Mouse (Mus musculus): ENCODE results near the gene Zfp683. TPM values are rescaled to one million over a fixed set of nuclear protein-coding genes. Genes with fewer than 3 reads are reported as not detected.

Zfp683 gene
- total and polyA plus RNA-seq, 3 experiments = 0.16 TPM; not detected in 2

DNA sequence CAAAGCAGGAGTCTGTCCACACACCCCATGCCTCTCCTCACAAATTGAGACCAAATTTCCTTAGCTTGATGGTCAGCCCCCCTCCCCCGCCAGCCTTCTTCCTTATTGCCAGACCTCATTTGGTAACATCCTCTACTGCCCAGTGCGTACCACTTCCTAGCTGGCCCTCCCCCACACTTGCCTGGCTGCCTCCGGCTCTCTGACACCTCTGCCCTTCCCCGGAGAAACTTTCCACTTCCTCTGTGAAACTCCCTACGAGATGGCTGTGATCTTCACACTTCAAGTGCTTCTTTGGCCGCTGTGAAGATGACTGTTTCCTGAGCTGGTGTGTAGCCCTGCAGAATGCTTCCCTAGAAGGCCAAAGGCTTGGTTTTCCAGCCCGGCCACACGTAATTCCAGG is 45.0 kb downstream of the Zfp683 start (continued):
- TF ChIP-seq HCFC1 (IDR thresholded peaks at IDR 0.05; ENCODE audit: low read depth, low read length) = peak; percentile 69

DNA sequence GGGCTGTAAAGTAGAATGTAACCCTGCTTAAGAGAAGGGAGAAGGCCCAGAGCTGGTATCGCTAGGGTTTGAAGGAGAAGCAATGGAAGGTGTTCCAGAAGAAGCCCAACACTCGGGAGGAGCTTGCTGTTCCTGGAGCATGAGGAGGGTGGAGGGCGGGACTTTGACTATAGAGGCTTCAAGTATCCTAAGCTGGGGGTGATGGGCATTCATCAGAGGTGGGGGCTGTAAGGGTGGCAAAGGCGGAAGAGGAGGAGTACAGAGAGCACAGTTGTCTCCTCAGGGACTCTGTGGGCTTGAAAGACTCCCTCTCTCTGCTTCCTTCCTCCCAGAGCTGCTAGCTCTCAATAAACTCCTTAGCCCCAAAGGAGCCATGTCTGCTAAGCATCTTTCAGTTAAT is 46.6 kb downstream of the Zfp683 start:
- Histone ChIP-seq H3K27me3 (replicated peaks) (no peaks in the 10 kb centered on the region), H3K4me3 (replicated peaks in 1 of 3; ENCODE audit: low read depth in 2 of 3, low read length in 2 of 3, poor library complexity in 1 of 3) (peak overlapping the region; percentile 58 to 64 (median 61)), H3K36me3 (replicated peaks in 1 of 2; ENCODE audit: control insufficient read depth in 1 of 2, insufficient read depth in 1 of 2, low read length in 1 of 2) (peaks cover 0 to 4% of the 10 kb centered on the region in 2 experiments), H3K79me2 (replicated peaks; ENCODE audit: control insufficient read depth, extremely low read depth, insufficient read depth, poor library complexity, severe bottlenecking) (0 out of 2 replicates have a peak, but pooled peaks cover 2% of the 10 kb centered on the region), H3K4me1 (ENCODE audit: control insufficient read depth in 1 of 2, insufficient read depth in 2 of 2) (peaks cover 11 to 43% of the 10 kb centered on the region in 2 experiments), H3K9me3 (replicated peaks; ENCODE audit: low read length) (no peaks in the 10 kb centered on the region), H3K27ac (ENCODE audit: insufficient read depth, low read depth) (peak overlapping the region; percentile 100), H3K9ac (ENCODE audit: insufficient read depth, low read depth) (peak overlapping the region; percentile 97), H3K4me2 (ENCODE audit: insufficient read depth, low read depth, poor library complexity, severe bottlenecking) (peak overlapping the region; percentile 81)
- TF ChIP-seq TBP (conservative IDR thresholded peaks at IDR 0.05; ENCODE audit: low read depth, low read length) (peak; percentile 93), POLR2A (IDR thresholded peaks at IDR 0.05; ENCODE audit: low read depth, low read length) (peak; percentile 76), USF1 (IDR thresholded peaks at IDR 0.05; ENCODE audit: low read depth, low read length) (no peak), MAFK (IDR thresholded peaks at IDR 0.05; ENCODE audit: insufficient replicate concordance, low read length) (no peak), MAX (IDR thresholded peaks at IDR 0.05; ENCODE audit: low read length) (0 out of 2 replicates have a peak, but pooled peaks have one; percentile 49), EP300 (IDR thresholded peaks at IDR 0.05; ENCODE audit: low read length) (peak; percentile 42; the same call in 1 of the 2 replicates), MAZ (IDR thresholded peaks at IDR 0.05; ENCODE audit: low read depth, low read length) (peak; percentile 99), SIN3A (IDR thresholded peaks at IDR 0.05; ENCODE audit: low read length) (peak; percentile 72), IRF4 (IDR thresholded peaks at IDR 0.05; ENCODE audit: low read depth, low read length) (peak; percentile 66), ELF1 (IDR thresholded peaks at IDR 0.05; ENCODE audit: low read depth, low read length) (peak; percentile 90), PAX5 (IDR thresholded peaks at IDR 0.05; ENCODE audit: low read length) (no peak), BHLHE40 (IDR thresholded peaks at IDR 0.05; ENCODE audit: low read depth, low read length) (0 out of 2 replicates have a peak, but pooled peaks have one; percentile 26), MYC (IDR thresholded peaks at IDR 0.05; ENCODE audit: low read depth, low read length) (peak; percentile 58), NELFE (IDR thresholded peaks at IDR 0.05; ENCODE audit: low read depth, low read length) (peak; percentile 67), MXI1 (IDR thresholded peaks at IDR 0.05; ENCODE audit: low read depth, low read length) (0 out of 2 replicates have a peak, but pooled peaks have one; percentile 13), ETS1 (conservative IDR thresholded peaks at IDR 0.05; ENCODE audit: low read depth, low read length) (peak; percentile 49; the same call in 1 of the 2 replicates), GABPA (IDR thresholded peaks at IDR 0.05; ENCODE audit: insufficient replicate concordance, low read depth, low read length) (no peak), ZNF384 (IDR thresholded peaks at IDR 0.05; ENCODE audit: low read depth, low read length) (no peak), RAD21 (IDR thresholded peaks at IDR 0.05; ENCODE audit: low read depth, low read length) (no peak), MEF2A (IDR thresholded peaks at IDR 0.05; ENCODE audit: borderline replicate concordance, low read depth, low read length) (0 out of 2 replicates have a peak, but pooled peaks have one; percentile 25), POLR2AphosphoS2 (IDR thresholded peaks at IDR 0.05; ENCODE audit: low read depth, low read length) (peak; percentile 55; the same call in 1 of the 2 replicates), TCF12 (IDR thresholded peaks at IDR 0.05; ENCODE audit: low read depth, low read length) (peak; percentile 74), E2F4 (IDR thresholded peaks at IDR 0.05; ENCODE audit: insufficient replicate concordance, low read depth, low read length) (peak; percentile 70; the same call in 1 of the 2 replicates), ZMIZ1 (IDR thresholded peaks at IDR 0.05; ENCODE audit: low read depth, low read length) (peak; percentile 74), ZC3H11A (IDR thresholded peaks at IDR 0.05; ENCODE audit: low read depth, low read length) (no peak), NRF1 (IDR thresholded peaks at IDR 0.05; ENCODE audit: low read depth, low read length) (no peak), KAT2A (IDR thresholded peaks at IDR 0.05; ENCODE audit: insufficient replicate concordance, low read length) (0 out of 2 replicates have a peak, but pooled peaks have one; percentile 44), USF2 (conservative IDR thresholded peaks at IDR 0.05; ENCODE audit: low read depth, low read length) (no peak), SMC3 (IDR thresholded peaks at IDR 0.05; ENCODE audit: low read depth, low read length) (no peak), JUN (IDR thresholded peaks at IDR 0.05; ENCODE audit: insufficient read depth, low read depth, low read length) (no peak), CHD1 (IDR thresholded peaks at IDR 0.05; ENCODE audit: low read depth, low read length) (no peak), UBTF (IDR thresholded peaks at IDR 0.05; ENCODE audit: low read depth, low read length) (no peak; the same call in 1 of the 2 replicates), JUND (conservative IDR thresholded peaks at IDR 0.05; ENCODE audit: low read depth, low read length) (no peak), RCOR1 (conservative IDR thresholded peaks at IDR 0.05; ENCODE audit: low read depth, low read length) (no peak), HCFC1 (IDR thresholded peaks at IDR 0.05; ENCODE audit: low read depth, low read length) (peak; percentile 67), CTCF (conservative IDR thresholded peaks at IDR 0.05 in 1 of 2, IDR thresholded peaks at IDR 0.05 in 1 of 2; ENCODE audit: low read depth in 2 of 2, low read length in 2 of 2) (no peak), CHD2 (IDR thresholded peaks at IDR 0.05; ENCODE audit: low read length) (peak; percentile 90), ZKSCAN1 (IDR thresholded peaks at IDR 0.05; ENCODE audit: borderline replicate concordance, low read depth, low read length) (no peak)
- dilution Hi-C loops (cut with MboI; ENCODE audit: extremely low pct_ligation_motif_present, extremely low pct_unique_long_range_greater_than_20kb, low sequenced_read_pairs) = no loop called here
- in situ Hi-C loops (cut with MboI; ENCODE audit: low pct_ligation_motif_present, low pct_unique_long_range_greater_than_20kb, low sequenced_read_pairs) = no loop called here
- peak; percentile 93 for DNase-seq (ENCODE audit: extremely low read depth)
